Mouse (Mus musculus): ENCODE data around the gene Eaf1.

- TF ChIP-seq HCFC1 (IDR thresholded peaks at IDR 0.05; ENCODE audit: borderline replicate concordance, insufficient read depth, low read length) = no peak
- TF ChIP-seq ZNF384 (IDR thresholded peaks at IDR 0.05; ENCODE audit: low read depth, low read length) = no peak
- TF ChIP-seq ZC3H11A (IDR thresholded peaks at IDR 0.05; ENCODE audit: borderline replicate concordance, low read depth, low read length) = no peak
- no peak for TF ChIP-seq MAFK (IDR thresholded peaks at IDR 0.05; ENCODE audit: insufficient read depth, low read depth, low read length)
Observed at GRCm38 (mm10) chr14:31482417-31482816, 11.8 kb upstream of the Eaf1 start.
